Mouse (Mus musculus) erythroid progenitor cell, adult 5-6 weeks (primary cell): ENCODE measurements around the gene Ffar2. TPM values are rescaled to one million over a fixed set of nuclear protein-coding genes. Genes with fewer than 3 reads are reported as not detected.
"Not testable (repeated sequence)": the region's sequence is repeated elsewhere in the genome, so short reads cannot be mapped to it uniquely, and the experiment has no call there.

Experiments used
- ATAC-seq: replicated peaks from 2 replicates; pipeline ENCODE4 v1.8.0; 2016; ENCODE audit warnings: moderate number of reproducible peaks, mild to moderate bottlenecking, moderate TSS enrichment, inconsistent platforms; ENCODE audit not compliant: poor library complexity, low FRiP score, severe bottlenecking
- total RNA-seq, 2 experiments: library from RNA; stranded (forward) in 1 of 2; stranded (reverse) in 1 of 2; fragments of 150-400 nt in 1 of 2; fragments of 186-747, 209-891 nt in 1 of 2; gene quantifications; 2 replicates each; pipeline versions ENCODE4 v1.2.3 to v1.2.4; 2015 to 2017; ENCODE audit warnings: low replicate concordance in 2 of 2

The Ffar2 gene
- total RNA-seq (2015; ENCODE audit: low replicate concordance) (2.2 and 7.1 TPM in 2 replicates), total RNA-seq (2017; ENCODE audit: low replicate concordance) (3.1 and 6.0 TPM in 2 replicates)

DNA sequence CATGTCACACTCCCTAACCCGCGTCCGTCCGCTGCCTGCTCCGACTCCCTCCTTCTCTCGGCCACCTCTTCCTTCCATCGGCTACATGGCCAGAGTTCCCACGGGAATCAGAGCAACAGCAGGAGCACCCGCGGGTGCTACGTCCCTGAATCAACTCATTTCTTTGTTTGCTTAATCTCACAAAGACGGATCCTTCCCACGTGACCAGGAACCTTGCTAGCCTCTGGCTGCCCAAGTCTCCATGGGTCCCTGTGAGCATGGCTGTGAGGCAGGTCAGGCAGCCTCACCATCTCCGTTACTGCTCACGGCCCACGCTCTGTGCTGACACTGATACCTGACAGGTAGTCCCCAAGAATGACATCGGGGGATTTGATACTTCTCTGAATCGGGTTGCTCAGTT lies at the start of gene Ffar2:
Gene Ffar2, minus strand, starts transcription at position 101 of the 400 bp plus-strand sequence.
- ATAC-seq, result no peak

DNA sequence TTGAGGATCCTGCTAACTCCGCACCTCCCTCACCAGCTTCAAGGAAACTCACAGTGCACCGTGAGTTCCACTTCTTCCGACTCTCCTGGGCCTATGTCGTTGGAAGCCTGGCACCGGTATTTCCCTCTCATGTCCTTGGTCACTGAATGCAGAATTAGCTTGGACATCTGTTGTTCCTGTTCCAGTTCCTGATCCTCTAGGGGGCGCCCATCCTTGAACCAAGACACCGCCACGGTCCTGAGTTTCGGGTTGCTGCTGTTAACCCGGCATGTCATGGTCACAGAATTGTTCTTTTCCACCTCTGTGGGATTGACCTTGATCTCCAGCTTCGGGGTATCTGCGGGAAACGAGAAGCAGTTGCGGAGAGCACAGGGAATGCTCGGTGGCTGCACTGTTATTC lies 49.5 kb upstream of the Ffar2 start:
- ATAC-seq, result no peak

DNA sequence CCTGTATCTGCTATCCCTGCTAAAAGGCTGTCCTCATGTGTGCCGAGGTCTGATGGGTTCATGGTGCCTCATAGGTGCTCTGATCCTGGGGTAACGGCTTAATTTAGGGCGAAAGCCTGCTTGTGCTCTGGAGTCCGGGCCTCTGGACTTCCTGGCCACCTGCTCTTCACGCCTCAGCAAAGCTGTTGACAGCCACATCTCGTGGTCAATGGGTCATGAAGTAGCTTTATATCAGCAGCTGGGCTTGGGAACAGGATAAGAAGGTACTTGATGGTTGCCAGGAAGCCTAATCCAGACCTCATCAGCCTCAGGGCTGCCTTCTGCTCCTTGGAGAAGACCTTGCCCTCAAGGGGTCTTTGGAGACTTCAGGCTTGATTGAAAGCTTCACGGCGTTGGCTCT lies 39.8 kb upstream of the Ffar2 start:
- ATAC-seq, result no peak

DNA sequence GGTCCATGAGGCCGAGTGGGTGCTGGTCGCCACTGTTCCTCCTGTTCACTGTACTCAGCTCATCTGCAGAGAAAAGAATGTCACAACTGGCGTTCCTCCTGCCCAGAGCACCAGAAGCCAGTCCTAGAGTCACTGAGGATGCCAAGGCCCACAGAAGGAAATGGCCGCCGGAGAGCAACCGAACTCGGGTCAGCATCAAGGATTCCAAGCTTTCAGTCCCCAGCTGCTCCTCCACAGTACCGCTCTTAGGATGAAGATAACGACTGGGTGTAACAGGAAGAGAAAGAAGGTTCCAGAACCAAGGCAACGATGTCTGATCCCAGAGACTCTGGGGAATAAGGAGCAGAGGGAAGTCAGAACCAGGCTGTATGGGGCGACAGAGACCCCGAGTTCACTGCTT lies 37.9 kb upstream of the Ffar2 start, which contains the start of gene Ffar1:
Gene Ffar1, minus strand, starts transcription at position 101 of the 400 bp plus-strand sequence.
- ATAC-seq, result no peak

DNA sequence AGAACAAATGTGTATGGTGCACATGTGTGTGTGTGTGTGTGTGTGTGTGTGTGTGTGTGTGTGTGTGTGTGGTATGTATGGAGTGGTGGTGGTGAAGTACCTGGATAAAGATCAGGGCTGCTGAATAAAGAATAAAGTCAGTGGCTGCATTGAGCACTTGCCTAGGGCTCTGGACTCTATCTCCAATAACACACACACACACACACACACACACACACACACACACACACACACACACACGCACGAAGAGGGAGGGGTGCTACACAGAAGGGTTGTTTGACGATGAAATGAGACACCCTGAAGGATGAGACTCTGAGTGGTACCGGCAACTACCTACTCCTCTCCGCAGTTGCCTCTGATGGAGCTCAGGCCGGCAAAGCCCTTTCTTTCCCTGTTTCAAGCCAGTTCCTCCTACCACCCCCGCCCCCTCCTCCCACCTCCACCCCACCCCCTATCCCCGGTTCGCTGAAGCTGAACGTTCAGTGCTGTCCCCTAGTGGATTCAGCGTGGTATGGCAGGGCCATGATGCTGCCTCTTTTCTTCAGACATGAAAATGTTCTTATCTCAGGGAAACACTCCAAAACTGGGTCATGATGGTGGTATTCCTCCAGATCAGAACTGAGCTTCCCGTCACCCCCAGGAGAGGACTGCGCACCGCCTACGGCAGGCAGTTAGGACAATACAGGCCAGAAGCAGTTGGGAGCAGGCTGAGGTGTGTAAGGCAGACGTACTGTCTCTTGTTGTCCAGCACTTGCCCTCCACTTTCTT lies 36.2 kb upstream of the Ffar2 start:
- ATAC-seq, result no peak

DNA sequence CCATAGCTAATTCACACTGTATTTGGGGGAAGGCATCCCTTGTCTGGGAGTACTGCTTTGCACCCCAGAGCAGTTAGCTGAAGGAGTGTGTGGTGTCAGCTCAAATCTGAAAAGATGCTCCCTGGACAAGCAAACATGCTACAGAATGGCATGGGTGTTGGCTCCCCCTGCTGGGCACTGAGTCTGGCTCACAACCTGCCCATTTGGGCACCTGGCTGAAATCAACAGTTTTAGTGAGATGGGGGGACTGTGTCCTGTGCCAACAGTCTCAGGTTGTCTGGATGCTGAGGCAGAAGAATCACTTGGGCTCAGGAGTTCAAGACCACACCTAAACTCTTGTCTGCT lies 35.7 kb upstream of the Ffar2 start:
- ATAC-seq, result no peak

DNA sequence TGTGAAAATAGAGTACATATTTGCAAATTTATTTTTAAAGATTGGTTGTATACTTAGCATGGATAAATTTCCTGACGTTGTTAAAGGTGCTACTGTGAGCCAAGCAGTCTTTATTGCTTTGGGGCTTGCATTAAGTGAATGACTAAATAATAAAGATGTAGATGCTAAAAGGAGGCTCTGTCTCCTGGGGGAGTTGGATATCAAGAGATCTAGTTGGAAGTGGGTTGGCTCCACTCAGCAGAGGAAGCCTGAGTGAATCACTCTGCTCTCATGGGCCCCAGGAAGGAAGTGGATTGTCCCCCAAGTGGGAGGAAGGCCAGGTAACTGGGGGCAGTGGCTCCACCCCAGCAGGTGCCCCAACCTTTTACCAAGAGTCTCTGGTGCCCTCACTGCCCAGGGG lies 34.2 kb upstream of the Ffar2 start:
- ATAC-seq, result no peak

DNA sequence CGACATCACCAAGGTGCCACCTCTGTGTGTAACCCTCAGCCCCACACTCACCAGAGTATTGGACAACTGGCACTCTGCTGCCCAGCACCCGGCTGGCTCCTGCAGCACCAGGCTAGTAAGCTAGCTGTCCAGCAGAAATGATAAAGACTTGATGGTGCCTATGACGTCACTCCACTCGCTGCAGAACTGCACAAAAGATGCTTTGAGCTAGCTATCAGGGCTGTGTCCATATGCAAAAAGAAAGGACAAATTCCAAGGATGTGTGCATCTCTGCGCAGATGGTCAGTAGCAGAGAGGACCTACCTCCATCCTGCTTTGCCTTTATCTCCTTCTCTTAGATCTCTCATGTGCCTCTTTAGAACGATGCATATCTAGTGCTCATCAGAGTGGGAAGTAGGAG lies 32.5 kb upstream of the Ffar2 start, which contains the start of gene Ffar3:
Gene Ffar3, minus strand, starts transcription at position 101 of the 400 bp plus-strand sequence.
- no peak for ATAC-seq

DNA sequence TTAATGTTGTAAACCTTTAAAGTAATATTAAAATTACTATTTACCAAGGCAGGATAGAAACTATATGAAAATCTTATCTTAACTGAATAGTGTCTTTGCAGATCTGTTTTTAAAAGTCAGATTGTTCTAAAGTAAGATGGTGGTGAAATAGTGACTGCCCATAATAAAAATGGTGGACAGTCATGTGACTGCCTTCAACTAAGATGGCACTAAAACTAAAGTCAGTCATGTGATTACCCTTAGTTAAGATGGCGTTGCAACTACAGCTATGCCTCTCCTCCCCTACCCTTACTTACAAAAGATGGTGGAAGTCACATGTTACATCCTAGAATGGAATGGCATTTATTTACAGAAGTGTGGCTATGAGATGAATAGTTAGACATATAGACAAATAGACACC lies 27.8 kb upstream of the Ffar2 start:
- no peak for ATAC-seq

DNA sequence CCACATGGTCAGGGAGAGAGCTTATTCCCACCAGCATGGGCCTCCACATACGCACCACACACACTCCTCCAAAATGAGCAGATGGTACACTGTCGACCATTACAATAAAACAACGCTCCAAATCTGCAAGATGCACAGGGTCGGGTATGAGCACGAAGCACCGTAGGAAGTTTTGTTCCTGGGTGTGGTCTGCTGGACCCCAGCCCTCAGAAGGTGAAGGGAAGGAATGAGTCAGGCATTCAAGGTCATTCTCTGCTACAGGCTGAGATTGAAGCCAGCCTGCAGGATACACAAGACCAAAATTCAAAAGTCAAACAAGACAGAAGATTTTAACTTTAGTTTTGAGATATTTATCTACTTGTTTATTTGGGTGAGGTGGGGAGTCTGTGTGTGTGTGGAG lies 24.4 kb upstream of the Ffar2 start:
- ATAC-seq, result no peak

DNA sequence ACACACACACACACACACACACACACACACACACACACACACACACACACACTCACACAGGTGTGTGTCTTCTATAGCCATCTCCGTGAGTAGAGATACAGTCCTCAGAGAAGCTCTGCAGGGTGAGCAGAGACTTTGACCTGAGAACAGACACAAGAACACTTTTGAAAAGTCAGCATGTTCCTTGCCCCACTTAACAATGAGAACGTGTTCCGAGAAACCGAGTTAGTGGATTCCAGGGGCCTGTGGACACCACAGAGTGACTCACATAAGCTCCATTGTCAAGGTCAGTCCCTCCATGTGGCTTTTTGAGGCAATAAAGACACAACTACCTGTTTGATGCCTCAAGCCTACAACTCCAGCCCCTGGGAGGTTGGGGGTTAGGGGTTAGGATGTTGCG lies 23.8 kb upstream of the Ffar2 start:
- ATAC-seq, result no peak

DNA sequence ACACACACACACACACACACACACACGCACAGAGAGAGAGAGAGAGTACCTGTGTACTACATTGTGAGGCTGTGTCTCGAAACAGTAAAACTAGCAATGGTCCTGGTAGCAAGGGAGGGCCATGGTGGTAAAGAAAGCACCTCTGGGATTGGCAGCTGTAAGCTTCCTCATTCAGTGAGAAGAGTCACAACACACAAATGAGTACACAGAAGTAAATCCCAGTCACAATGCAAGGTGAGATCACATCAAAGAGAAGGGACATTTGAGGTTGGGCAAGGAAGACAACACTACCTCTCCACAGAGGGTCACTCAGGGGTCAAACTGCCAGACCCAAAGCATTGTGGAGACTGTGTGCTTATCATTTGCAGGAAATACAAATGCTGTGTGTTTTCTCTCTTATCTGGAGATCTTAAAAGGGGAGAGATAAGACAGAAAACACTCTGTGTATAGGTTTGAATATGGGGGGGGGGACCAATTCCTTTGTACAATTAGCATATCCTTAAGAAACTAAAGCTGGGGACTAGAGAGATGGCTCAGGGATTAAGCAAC lies 23.0 kb upstream of the Ffar2 start:
- ATAC-seq, result no peak

DNA sequence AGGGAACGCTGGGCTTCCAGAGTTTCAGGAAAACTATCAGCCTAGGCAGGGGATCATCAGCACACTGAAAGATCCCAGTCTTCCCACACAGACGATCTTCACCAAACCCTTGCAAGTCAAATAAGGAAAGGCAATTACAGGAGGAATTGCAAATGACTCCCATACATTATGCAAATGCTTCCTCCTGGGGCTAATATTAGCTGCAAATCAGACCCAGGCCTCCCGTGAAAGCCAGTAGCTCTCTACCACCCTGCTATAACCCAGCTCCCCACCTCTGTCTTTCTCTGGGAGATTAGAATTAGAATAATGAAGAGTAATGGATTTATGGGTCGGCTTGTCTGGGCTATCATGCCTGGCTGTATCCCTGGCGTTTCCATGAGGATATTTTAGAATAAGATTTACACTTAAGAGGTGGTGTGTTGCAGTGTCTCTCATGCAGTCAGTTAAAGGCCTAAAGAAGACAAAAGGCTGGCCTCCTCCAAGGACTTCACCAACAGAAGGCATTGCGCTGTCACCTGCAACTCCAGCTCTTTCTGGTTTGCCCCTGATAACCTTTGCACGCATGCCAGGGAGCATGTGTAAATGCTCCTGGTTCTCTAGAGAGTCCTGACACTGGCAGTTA lies 21.2 kb upstream of the Ffar2 start:
- ATAC-seq, result no peak

DNA sequence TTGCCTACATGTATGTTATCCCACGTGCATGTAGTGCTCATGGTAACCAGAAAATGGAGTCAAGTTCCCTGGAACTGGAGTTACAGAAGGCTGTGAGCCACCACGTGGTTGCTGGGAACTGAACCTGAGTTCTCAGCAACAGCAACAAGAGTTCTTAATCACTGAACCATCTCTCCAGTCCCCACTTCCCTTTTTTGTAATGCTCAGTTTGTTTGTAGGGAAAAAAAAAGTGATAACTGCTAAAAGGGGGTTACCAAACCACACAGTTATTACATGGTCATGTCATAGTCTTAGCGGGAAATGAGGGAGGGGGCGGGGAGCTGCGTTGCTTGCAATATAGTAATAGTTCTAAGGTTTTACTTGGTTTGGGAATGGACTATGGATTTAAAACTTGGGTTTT lies 18.5 kb upstream of the Ffar2 start:
- ATAC-seq, result no peak

DNA sequence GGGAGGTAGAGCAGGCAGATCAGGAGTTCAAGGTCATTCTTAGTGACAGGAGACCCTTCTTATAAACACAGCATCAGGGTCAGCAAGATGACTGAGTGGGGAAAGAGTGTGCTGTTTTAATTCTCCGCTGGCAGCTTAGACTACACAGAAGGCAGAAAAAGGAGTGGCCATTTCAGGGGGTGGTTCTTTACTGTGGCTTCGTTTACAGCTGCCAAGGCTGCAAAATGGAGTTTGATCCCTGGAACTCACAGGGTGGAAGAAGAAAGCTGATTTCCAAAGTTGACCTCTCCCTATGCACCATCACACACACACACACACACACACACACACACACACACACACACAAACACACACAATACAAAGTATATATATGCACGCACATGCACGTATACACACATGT lies 17.8 kb upstream of the Ffar2 start:
- no peak for ATAC-seq

DNA sequence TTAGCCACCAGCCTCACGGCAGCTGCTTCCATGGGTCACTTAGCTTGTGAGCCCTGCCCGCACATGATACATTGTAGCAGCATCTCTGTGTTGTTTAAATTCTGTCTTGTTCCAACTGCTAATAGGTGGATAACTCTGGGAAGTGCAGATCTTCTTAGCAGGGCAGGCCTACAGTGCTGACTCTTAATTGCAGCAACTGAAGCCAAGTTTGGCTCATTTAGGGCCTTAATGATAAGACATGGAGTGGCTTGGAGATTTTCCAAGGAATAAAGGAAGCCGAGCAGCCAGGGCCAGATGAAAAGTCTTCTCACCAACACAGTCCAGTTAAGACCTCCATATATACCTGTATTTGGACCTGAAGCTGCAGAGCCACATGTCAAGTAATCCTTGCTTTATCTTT lies 16.7 kb upstream of the Ffar2 start:
- no peak for ATAC-seq

DNA sequence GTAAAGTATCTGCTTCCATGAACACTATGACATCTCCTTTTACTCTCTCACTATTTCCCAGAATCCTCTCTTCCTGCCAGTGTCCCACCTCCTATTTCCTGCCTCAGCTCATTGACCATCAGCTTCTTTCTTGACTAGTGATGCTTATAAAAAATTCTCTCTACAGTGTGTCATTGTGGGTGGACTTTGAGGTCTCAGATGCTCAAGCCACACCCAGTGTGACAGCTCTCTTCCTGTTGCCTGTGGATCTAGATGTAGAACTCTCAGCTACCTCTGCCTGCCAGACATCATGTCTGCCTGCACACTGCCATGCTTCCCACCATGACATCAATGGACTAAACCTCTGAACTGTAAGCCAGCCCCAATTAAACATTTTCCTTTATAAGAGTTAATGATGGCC lies 13.7 kb upstream of the Ffar2 start:
- no peak for ATAC-seq

DNA sequence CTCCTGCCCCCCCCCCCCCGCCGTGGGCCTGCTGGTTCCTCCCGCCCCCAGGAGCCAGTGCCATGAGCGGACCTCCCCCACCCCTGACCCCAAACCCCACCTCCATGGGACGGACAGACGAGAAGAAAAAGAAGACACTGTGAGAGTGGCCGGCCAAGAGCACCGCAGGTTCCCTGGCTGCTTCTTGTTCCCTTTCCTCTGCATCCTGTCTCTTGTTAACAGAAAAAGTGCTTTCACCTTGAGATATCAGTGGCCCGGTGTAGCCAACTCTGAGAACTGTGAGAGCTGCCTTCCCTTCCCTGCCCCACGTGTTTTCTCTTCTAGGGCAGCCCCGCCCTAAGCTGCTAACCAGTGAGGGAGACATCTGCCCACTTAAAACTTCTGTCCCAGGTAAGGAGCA lies 9.1 kb upstream of the Ffar2 start:
- not testable (repeated sequence) for ATAC-seq

DNA sequence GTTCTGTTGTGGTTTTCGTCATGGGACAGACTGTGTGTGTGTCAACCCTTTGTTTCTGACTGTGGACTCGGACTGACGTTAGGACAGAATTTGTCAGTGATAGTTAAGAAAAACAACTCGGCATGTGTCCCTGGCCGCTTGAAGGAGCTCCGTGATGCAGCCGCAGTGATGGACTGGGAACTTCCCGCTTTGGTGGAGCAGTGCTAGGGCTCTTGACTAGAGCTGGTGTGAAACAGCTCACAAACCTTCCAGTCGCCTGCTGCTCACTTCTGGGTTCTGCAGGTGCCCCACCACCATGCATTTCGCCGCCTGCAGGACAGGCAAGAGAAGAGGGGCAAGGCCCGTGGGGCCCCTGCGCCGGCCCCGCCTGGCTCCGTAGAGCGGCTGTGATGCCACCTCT lies 8.7 kb upstream of the Ffar2 start:
- ATAC-seq, result no peak

DNA sequence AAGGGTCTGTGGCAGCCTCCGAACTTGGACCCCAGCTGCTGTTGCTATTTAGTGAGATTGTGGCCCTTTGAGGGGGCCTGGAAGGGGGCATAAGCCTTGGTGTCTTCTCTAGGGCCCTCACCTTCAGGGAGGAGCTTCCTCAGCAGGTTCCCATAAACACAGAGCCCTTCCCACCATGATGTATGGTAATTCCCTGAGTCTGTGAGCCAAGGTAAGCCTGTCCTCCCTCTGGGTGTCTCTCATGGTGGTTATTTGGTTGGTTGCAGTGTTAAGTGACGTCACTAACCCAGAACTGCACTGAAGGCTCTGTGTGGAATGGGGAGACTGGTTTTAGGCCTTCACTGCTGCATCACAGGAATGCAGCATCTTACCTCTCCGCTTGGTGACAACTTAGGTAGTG lies 5.9 kb upstream of the Ffar2 start:
- ATAC-seq, result no peak

DNA sequence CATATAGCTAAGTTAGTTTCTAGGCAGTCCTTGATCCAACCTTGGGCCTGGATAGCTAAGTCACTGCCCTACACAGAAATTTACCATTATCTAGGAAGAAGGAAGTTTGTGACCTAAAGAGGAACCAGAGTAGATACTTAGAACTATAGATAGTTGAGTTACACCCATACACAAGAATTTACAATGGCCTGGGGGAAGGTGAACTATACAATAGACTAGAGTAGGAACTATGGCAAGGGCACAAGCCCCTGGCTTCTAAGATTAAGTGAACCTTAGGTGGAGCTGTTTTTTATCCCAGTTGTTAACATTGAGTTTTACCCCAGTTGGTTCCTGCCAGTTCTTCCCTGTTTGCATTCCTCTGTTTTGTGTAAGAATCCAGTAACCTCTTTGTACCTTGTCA lies 5.3 kb upstream of the Ffar2 start:
- ATAC-seq, result not testable (repeated sequence)
